Mouse (Mus musculus) hindbrain, embryonic 16.5 days (tissue): ENCODE data around the gene Abr. TPM values are rescaled to one million over a fixed set of nuclear protein-coding genes. Genes with fewer than 3 reads are reported as not detected.

Experiments used
- ATAC-seq: fragments of 200-750 bp; cut with Nextera tagmentation; 2 replicates; pipeline ENCODE4 v1.8.0; 2017; ENCODE audit warnings: moderate TSS enrichment, moderate library complexity
- H3K27ac ChIP-seq: fragments of 300-500 bp; sonication (generic); 2 replicates; pipeline ENCODE4 v1.5.1; 2014; ENCODE audit warnings: low read depth, mild to moderate bottlenecking, control low read depth, low read length, moderate library complexity
- H3K27me3 ChIP-seq: fragments of 300-500 bp; sonication (generic); replicated peaks from 2 replicates; pipeline ENCODE4 v1.6.1; 2014; ENCODE audit warnings: low read length; ENCODE audit not compliant: control insufficient read depth, insufficient read depth
- H3K36me3 ChIP-seq: fragments of 300-500 bp; sonication (generic); 2 replicates; pipeline ENCODE4 v1.6.1; 2014; ENCODE audit warnings: mild to moderate bottlenecking, low read length, moderate library complexity, mixed read lengths; ENCODE audit not compliant: control insufficient read depth, insufficient read depth
- H3K4me1 ChIP-seq: fragments of 300-500 bp; sonication (generic); 2 replicates; pipeline ENCODE4 v1.6.1; 2014; ENCODE audit warnings: low read depth, low read length; ENCODE audit not compliant: control insufficient read depth, insufficient read depth
- H3K4me2 ChIP-seq: fragments of 300-500 bp; sonication (generic); 2 replicates; pipeline ENCODE4 v1.6.1; 2014; ENCODE audit warnings: mild to moderate bottlenecking, low read length, control low read depth, moderate library complexity
- H3K4me3 ChIP-seq: fragments of 300-500 bp; sonication (generic); 2 replicates; pipeline ENCODE4 v1.5.1; 2014; ENCODE audit warnings: mild to moderate bottlenecking, low read length, control low read depth, moderate library complexity
- H3K9ac ChIP-seq: fragments of 300-500 bp; sonication (generic); 2 replicates; pipeline ENCODE4 v1.6.1; 2014; ENCODE audit warnings: low read depth, mild to moderate bottlenecking, control low read depth, low read length, moderate library complexity
- H3K9me3 ChIP-seq: fragments of 300-500 bp; sonication (generic); 2 replicates; pipeline ENCODE4 v1.6.1; 2014; ENCODE audit warnings: mild to moderate bottlenecking, low read length, moderate library complexity; ENCODE audit not compliant: control insufficient read depth
- WGBS: fragments of 180-500 bp; shearing (Covaris S2); extraction: QIAGEN DNeasy Blood & Tissue Kit; methylation state at CpG from one replicate; pipeline ENCODE4 v1.1.7; 2014; 5-methylcytosine and 5-hydroxymethylcytosine counted together
- polyA plus RNA-seq: library from polyadenylated mRNA; unstranded; fragments of >200 nt; fragmentation: Nextera tagmentation; extraction: Ambion mirVana; gene quantifications from 2 replicates; pipeline ENCODE4 v1.2.1, GENCODE M21; 2015

Abr gene
- polyA plus RNA-seq, 1 experiment from 2014 or later: 85.2 TPM

DNA sequence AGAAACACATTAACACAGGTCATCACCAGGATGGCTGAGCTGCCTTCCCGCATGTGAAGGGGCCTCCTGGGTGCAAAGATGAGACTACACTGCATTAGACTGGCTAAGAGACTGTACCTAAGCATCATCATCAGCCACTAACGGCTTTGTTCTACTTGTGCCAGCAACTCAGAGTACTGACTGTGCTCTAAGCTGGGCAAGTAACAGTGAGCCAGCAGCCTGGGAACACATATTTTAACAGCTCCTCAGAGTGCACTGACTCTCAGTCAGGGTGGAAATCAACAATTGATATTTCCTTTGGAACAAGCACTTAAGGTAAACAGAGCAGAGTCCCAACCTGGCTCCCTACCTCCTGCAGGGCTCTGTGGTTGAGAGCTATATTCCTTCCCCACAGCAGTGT lies 250.0 kb downstream of the Abr start:
- no peaks in the 10 kb centered on the region for H3K9me3 ChIP-seq
- peak overlapping the region; percentile 20; the same call in 1 of the 2 replicates for H3K27ac ChIP-seq
- H3K4me3 ChIP-seq: no peak overlapping the region
- peaks cover 17% of the 10 kb centered on the region for H3K4me1 ChIP-seq
- 51% methylated on average over 2 of the region's 2 CpGs for WGBS
- H3K9ac ChIP-seq: no peak overlapping the region; the same call in 1 of the 2 replicates
- peak; percentile 27; the same call in 1 of the 2 replicates for ATAC-seq
- no peak overlapping the region for H3K4me2 ChIP-seq
- no peaks in the 10 kb centered on the region for H3K36me3 ChIP-seq
- H3K27me3 ChIP-seq: no peaks in the 10 kb centered on the region

DNA sequence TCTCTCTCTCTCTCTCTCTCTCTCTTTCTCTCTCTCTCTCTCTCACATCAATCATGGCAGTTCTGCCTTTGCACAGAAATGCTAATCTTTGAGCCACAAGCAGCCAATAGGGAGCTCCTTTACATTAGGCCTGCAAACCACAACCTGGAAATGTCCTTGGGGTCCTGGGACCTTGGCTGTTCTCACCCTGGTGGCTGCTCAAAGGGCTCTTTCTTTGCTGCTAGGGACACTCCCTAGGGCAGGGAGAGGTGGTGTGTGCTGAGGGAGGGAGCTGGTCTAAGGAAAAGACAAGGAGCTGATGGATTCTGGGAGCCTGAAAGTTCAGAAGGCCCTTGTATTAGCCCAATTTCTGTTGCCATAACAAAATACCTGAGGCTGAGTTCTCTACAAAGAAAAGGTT lies 251.6 kb downstream of the Abr start:
- Histone ChIP-seq H3K9me3 (no peaks in the 10 kb centered on the region), H3K4me1 (peaks cover 17% of the 10 kb centered on the region), H3K36me3 (no peaks in the 10 kb centered on the region), H3K4me3 (no peak overlapping the region), H3K9ac (no peak overlapping the region), H3K27me3 (no peaks in the 10 kb centered on the region), H3K4me2 (no peak overlapping the region), H3K27ac (no peak overlapping the region)
- no peak for ATAC-seq

Other genes with a start within 250 kb of the Abr start
- 22.2 and 28.8 TPM in 2 replicates for gene Nxn, start 223.2 kb downstream of the Abr start, polyA plus RNA-seq
- 99.8 and 107 TPM in 2 replicates for gene Timm22, start 215.4 kb downstream of the Abr start, polyA plus RNA-seq
- 2.6 and 2.7 TPM in 2 replicates for gene Bhlha9, start 50.2 kb upstream of the Abr start, polyA plus RNA-seq
- gene Trarg1, start 57.5 kb upstream of the Abr start, polyA plus RNA-seq: 1.6 and 1.9 TPM in 2 replicates
- gene Gosr1, start 141.3 kb upstream of the Abr start, polyA plus RNA-seq: 25.5 and 25.9 TPM in 2 replicates
- gene Cpd, start 224.7 kb upstream of the Abr start, polyA plus RNA-seq: 3.8 and 5.6 TPM in 2 replicates